Mouse (Mus musculus) hindbrain, embryonic 11.5 days (tissue): ENCODE data around the gene Cobll1. TPM values are rescaled to one million over a fixed set of nuclear protein-coding genes. Genes with fewer than 3 reads are reported as not detected.

Experiments
- ATAC-seq: fragments of 200-750 bp; cut with Nextera tagmentation; 2 replicates; pipeline ENCODE4 v1.8.0; 2017; ENCODE audit warnings: mild to moderate bottlenecking, moderate TSS enrichment, moderate library complexity; ENCODE audit not compliant: low FRiP score
- DNase-seq: peaks from one replicate; pipeline ENCODE4 v3.0.0-alpha.2; 2015; ENCODE audit warnings: low spot score
- H3K27ac ChIP-seq: fragments of 300-500 bp; sonication (generic); 2 replicates; pipeline ENCODE4 v1.5.1; 2014; ENCODE audit warnings: mild to moderate bottlenecking, low read depth, low read length
- H3K27me3 ChIP-seq: fragments of 300-500 bp; sonication (generic); 2 replicates; pipeline ENCODE4 v1.6.1; 2014; ENCODE audit warnings: mild to moderate bottlenecking, low read length, moderate library complexity, mixed read lengths; ENCODE audit not compliant: control insufficient read depth, insufficient read depth
- H3K36me3 ChIP-seq: fragments of 300-500 bp; sonication (generic); 2 replicates; pipeline ENCODE4 v1.6.1; 2014; ENCODE audit warnings: mild to moderate bottlenecking, low read length, moderate library complexity, mixed read lengths; ENCODE audit not compliant: control insufficient read depth, insufficient read depth
- H3K4me1 ChIP-seq: fragments of 300-500 bp; sonication (generic); replicated peaks from 2 replicates; pipeline ENCODE4 v1.6.1; 2014; ENCODE audit warnings: low read length, mixed read lengths; ENCODE audit not compliant: control insufficient read depth, insufficient read depth
- H3K4me2 ChIP-seq: fragments of 300-500 bp; sonication (generic); replicated peaks from 2 replicates; pipeline ENCODE4 v1.6.1; 2014; ENCODE audit warnings: mild to moderate bottlenecking, low read depth, low read length
- H3K4me3 ChIP-seq: fragments of 300-500 bp; sonication (generic); 2 replicates; pipeline ENCODE4 v1.5.1; 2014; ENCODE audit warnings: low read depth, low read length
- H3K9ac ChIP-seq: fragments of 300-500 bp; sonication (generic); 2 replicates; pipeline ENCODE4 v1.6.1; 2014; ENCODE audit warnings: low read depth, low read length
- H3K9me3 ChIP-seq: fragments of 300-500 bp; sonication (generic); 2 replicates; pipeline ENCODE4 v1.6.1; 2016; ENCODE audit warnings: low read length; ENCODE audit not compliant: control insufficient read depth
- WGBS: fragments of 180-500 bp; shearing (Covaris S2); extraction: QIAGEN DNeasy Blood & Tissue Kit; methylation state at CpG from one replicate; pipeline ENCODE4 v1.1.7; 2014; 5-methylcytosine and 5-hydroxymethylcytosine counted together
- polyA plus RNA-seq: library from polyadenylated mRNA; unstranded; fragments of >200 nt; fragmentation: Nextera tagmentation; extraction: Ambion mirVana; gene quantifications from 2 replicates; pipeline ENCODE4 v1.2.1, GENCODE M21; 2014

Gene Cobll1
- polyA plus RNA-seq, 1 experiment from 2014 or later = 2.2 TPM

- Histone ChIP-seq H3K9ac (no peak overlapping the region), H3K4me3 (no peak overlapping the region), H3K9me3 (no peaks in the 10 kb centered on the region), H3K4me2 (no peak overlapping the region), H3K36me3 (no peaks in the 10 kb centered on the region), H3K4me1 (no peaks in the 10 kb centered on the region), H3K27ac (no peak overlapping the region), H3K27me3 (no peaks in the 10 kb centered on the region)
- ATAC-seq (no peak), DNase-seq (no peak)
- 96% methylated on average over 2 of the region's 2 CpGs for WGBS
These were observed 77.5 kb downstream of the Cobll1 start for GRCm38 (mm10) chr2:65161715-65162114.

- ATAC-seq (no peak), DNase-seq (no peak)
- H3K27ac ChIP-seq = no peak overlapping the region
- H3K36me3 ChIP-seq = no peaks in the 10 kb centered on the region
- H3K4me2 ChIP-seq = no peak overlapping the region
- no peaks in the 10 kb centered on the region for H3K27me3 ChIP-seq
- no peaks in the 10 kb centered on the region for H3K4me1 ChIP-seq
- no peak overlapping the region for H3K4me3 ChIP-seq
- WGBS = 74% methylated on average over 5 of the region's 5 CpGs
- H3K9ac ChIP-seq = no peak overlapping the region
- no peaks in the 10 kb centered on the region for H3K9me3 ChIP-seq
These were observed 81.1 kb downstream of the Cobll1 start for GRCm38 (mm10) chr2:65157981-65158651.

- Histone ChIP-seq H3K36me3 (no peaks in the 10 kb centered on the region), H3K4me1 (no peaks in the 10 kb centered on the region), H3K4me3 (no peak overlapping the region), H3K9ac (no peak overlapping the region), H3K4me2 (no peak overlapping the region), H3K27ac (no peak overlapping the region), H3K27me3 (no peaks in the 10 kb centered on the region), H3K9me3 (no peaks in the 10 kb centered on the region)
- DNase-seq = no peak
- WGBS = 83% methylated on average over 2 of the region's 2 CpGs
- ATAC-seq = no peak
These were observed 81.9 kb downstream of the Cobll1 start for GRCm38 (mm10) chr2:65157325-65157724.

GRCm38 (mm10) chr2:65148928-65149327 lies 90.3 kb downstream of the Cobll1 start:
- Histone ChIP-seq H3K36me3 (no peaks in the 10 kb centered on the region), H3K9me3 (no peaks in the 10 kb centered on the region), H3K27me3 (no peaks in the 10 kb centered on the region), H3K27ac (no peak overlapping the region), H3K9ac (no peak overlapping the region), H3K4me2 (no peak overlapping the region), H3K4me3 (no peak overlapping the region), H3K4me1 (no peaks in the 10 kb centered on the region)
- ATAC-seq (no peak), DNase-seq (no peak)
- WGBS = 90% methylated on average over 6 of the region's 6 CpGs

- no peak overlapping the region for H3K4me3 ChIP-seq
- 76% methylated on average over 1 of the region's 1 CpGs for WGBS
- H3K27me3 ChIP-seq = no peaks in the 10 kb centered on the region
- H3K4me1 ChIP-seq = no peaks in the 10 kb centered on the region
- ATAC-seq (no peak), DNase-seq (no peak)
- no peak overlapping the region for H3K9ac ChIP-seq
- no peaks in the 10 kb centered on the region for H3K9me3 ChIP-seq
- no peaks in the 10 kb centered on the region for H3K36me3 ChIP-seq
- no peak overlapping the region for H3K27ac ChIP-seq
- H3K4me2 ChIP-seq = no peak overlapping the region
These were observed 91.8 kb downstream of the Cobll1 start for GRCm38 (mm10) chr2:65147431-65147830.

GRCm38 (mm10) chr2:65145421-65146117 lies 93.6 kb downstream of the Cobll1 start:
- Histone ChIP-seq H3K4me2 (no peak overlapping the region), H3K27me3 (no peaks in the 10 kb centered on the region), H3K27ac (no peak overlapping the region), H3K9me3 (no peaks in the 10 kb centered on the region), H3K36me3 (no peaks in the 10 kb centered on the region), H3K4me1 (no peaks in the 10 kb centered on the region), H3K4me3 (no peak overlapping the region), H3K9ac (no peak overlapping the region)
- DNase-seq (peak; percentile 61), ATAC-seq (peak; percentile 79)
- WGBS = 50% methylated on average over 6 of the region's 6 CpGs

- H3K27me3 ChIP-seq = no peaks in the 10 kb centered on the region
- H3K4me1 ChIP-seq = no peaks in the 10 kb centered on the region
- H3K27ac ChIP-seq = no peak overlapping the region
- WGBS = 84% methylated on average over 4 of the region's 4 CpGs
- DNase-seq (no peak), ATAC-seq (no peak)
- no peak overlapping the region for H3K4me2 ChIP-seq
- no peaks in the 10 kb centered on the region for H3K9me3 ChIP-seq
- H3K9ac ChIP-seq = no peak overlapping the region
- no peak overlapping the region for H3K4me3 ChIP-seq
- no peaks in the 10 kb centered on the region for H3K36me3 ChIP-seq
These were observed 98.0 kb downstream of the Cobll1 start for GRCm38 (mm10) chr2:65141093-65141661.

- no peak overlapping the region for H3K4me3 ChIP-seq
- DNase-seq (no peak), ATAC-seq (no peak)
- no peaks in the 10 kb centered on the region for H3K4me1 ChIP-seq
- H3K4me2 ChIP-seq = no peak overlapping the region
- H3K9ac ChIP-seq = no peak overlapping the region
- WGBS = 86% methylated on average over 6 of the region's 6 CpGs
- no peaks in the 10 kb centered on the region for H3K27me3 ChIP-seq
- H3K9me3 ChIP-seq = no peaks in the 10 kb centered on the region
- no peaks in the 10 kb centered on the region for H3K36me3 ChIP-seq
- H3K27ac ChIP-seq = no peak overlapping the region
These were observed 98.8 kb downstream of the Cobll1 start for GRCm38 (mm10) chr2:65140330-65140922.
